Mouse (Mus musculus): ENCODE results near the gene Fpr-rs6.

The Fpr-rs6 gene

GRCm38 (mm10) chr17:20182997-20183396 lies at the start of gene Fpr-rs6:
Fpr-rs6 (minus strand) TSS chr17:20183097.
- in situ Hi-C loops (cut with MboI, MseI) = no loop called here
